Mouse (Mus musculus): ENCODE data around the gene Fndc3b.

- TF ChIP-seq CTCF (IDR thresholded peaks at IDR 0.05; ENCODE audit: low read depth) (no peak), EP300 (IDR thresholded peaks at IDR 0.05; ENCODE audit: low read depth) (no peak)
These were observed 192.2 kb downstream of the Fndc3b start for GRCm38 (mm10) chr3:27518935-27519334.
